Mouse (Mus musculus) heart, postnatal 0 days (tissue): ENCODE measurements around the gene Gm44502. TPM values are rescaled to one million over a fixed set of nuclear protein-coding genes. Genes with fewer than 3 reads are reported as not detected.

Source experiments
- ATAC-seq: fragments of 200-750 bp; cut with Nextera tagmentation; 2 replicates; pipeline ENCODE4 v1.8.0; 2017; ENCODE audit warnings: low read depth, moderate number of reproducible peaks, moderate library complexity; ENCODE audit not compliant: insufficient read depth
- DNase-seq: peaks from one replicate; pipeline ENCODE4 v3.0.0-alpha.2; 2016; ENCODE audit warnings: low spot score
- H3K27ac ChIP-seq: fragments of 300-500 bp; sonication (generic); 2 replicates; pipeline ENCODE4 v1.5.1; 2014; ENCODE audit warnings: low read depth, mild to moderate bottlenecking
- H3K27me3 ChIP-seq: fragments of 300-500 bp; sonication (generic); 2 replicates; pipeline ENCODE4 v1.6.1; 2014; ENCODE audit warnings: low read length, mixed read lengths; ENCODE audit not compliant: control insufficient read depth, insufficient read depth
- H3K36me3 ChIP-seq: fragments of 300-500 bp; sonication (generic); replicated peaks from 2 replicates; pipeline ENCODE4 v1.6.1; 2014; ENCODE audit warnings: low read length, mixed read lengths; ENCODE audit not compliant: control insufficient read depth, insufficient read depth
- H3K4me1 ChIP-seq: fragments of 300-500 bp; sonication (generic); 2 replicates; pipeline ENCODE4 v1.6.1; 2014; ENCODE audit warnings: antibody characterized with exemption; ENCODE audit not compliant: control insufficient read depth, insufficient read depth
- H3K4me2 ChIP-seq: fragments of 300-500 bp; sonication (generic); 2 replicates; pipeline ENCODE4 v1.6.1; 2014; ENCODE audit warnings: low read depth, mild to moderate bottlenecking, low read length, moderate library complexity
- H3K4me3 ChIP-seq: fragments of 300-500 bp; sonication (generic); 2 replicates; pipeline ENCODE4 v1.5.1; 2014; ENCODE audit warnings: low read depth, low read length
- H3K9ac ChIP-seq: fragments of 300-500 bp; sonication (generic); replicated peaks from 2 replicates; pipeline ENCODE4 v1.6.1; 2014; ENCODE audit warnings: low read depth, low read length, mixed read lengths
- H3K9me3 ChIP-seq: fragments of 300-500 bp; sonication (generic); replicated peaks from 2 replicates; pipeline ENCODE4 v1.6.1; 2016; ENCODE audit warnings: low read length; ENCODE audit not compliant: control insufficient read depth
- CTCF ChIP-seq: IDR thresholded peaks from 2 replicates; pipeline ENCODE4 v1.5.1; 2016; ENCODE audit warnings: antibody characterized with exemption, control low read depth, low read depth
- EP300 ChIP-seq: IDR thresholded peaks from 2 replicates; pipeline ENCODE4 v1.6.1; 2016; ENCODE audit warnings: antibody characterized with exemption, low read depth
- WGBS: fragments of 180-500 bp; shearing (Covaris S2); extraction: QIAGEN DNeasy Blood & Tissue Kit; methylation state at CpG from one replicate; pipeline ENCODE4 v1.1.7; 2014; 5-methylcytosine and 5-hydroxymethylcytosine counted together
- polyA plus RNA-seq: library from polyadenylated mRNA; unstranded; fragments of >200 nt; fragmentation: Nextera tagmentation; extraction: Ambion mirVana; gene quantifications from 2 replicates; pipeline ENCODE4 v1.2.1, GENCODE M21; 2015
- total RNA-seq: library from RNA; depleted of rRNA; stranded (reverse); fragments of >200 nt; gene quantifications from 2 replicates; pipeline ENCODE4 v1.2.3, GENCODE M21; 2014; ENCODE audit warnings: low replicate concordance; rRNA removed

Gm44502 gene
- total RNA-seq, result 0.08 and 2.4 TPM in 2 replicates
- 0.80 and 0.82 TPM in 2 replicates for polyA plus RNA-seq

GRCm38 (mm10) chr15:89429352-89430221 lies at the start of gene Gm44502, which contains the start of the genes C730034F03Rik and Chkb:
Gene Gm44502, minus strand, starts transcription at chr15:89429696.
Gene C730034F03Rik, plus strand, starts transcription at chr15:89429589.
Gene Chkb, minus strand, starts transcription at chr15:89429908.
- peak within 1 kb of the TSS; percentile 96 for H3K4me2 ChIP-seq
- peak within 1 kb of the TSS; percentile 82 for H3K4me3 ChIP-seq
- peak; percentile 96 for DNase-seq
- peaks cover 27% of the 10 kb centered on the region for H3K4me1 ChIP-seq
- under 1% methylated on average over 70 of the region's 70 CpGs for WGBS
- ATAC-seq, result peak; percentile 77
- no peaks in the 10 kb centered on the region for H3K27me3 ChIP-seq
- peak within 1 kb of the TSS; percentile 90 for H3K9ac ChIP-seq
- H3K27ac ChIP-seq, result peak within 1 kb of the TSS; percentile 99
- TF ChIP-seq CTCF (no peak), EP300 (peak; percentile 80; the same call in 1 of the 2 replicates)
- no peaks in the 10 kb centered on the region for H3K9me3 ChIP-seq
- H3K36me3 ChIP-seq, result peaks cover 10% of the 10 kb centered on the region

DNA sequence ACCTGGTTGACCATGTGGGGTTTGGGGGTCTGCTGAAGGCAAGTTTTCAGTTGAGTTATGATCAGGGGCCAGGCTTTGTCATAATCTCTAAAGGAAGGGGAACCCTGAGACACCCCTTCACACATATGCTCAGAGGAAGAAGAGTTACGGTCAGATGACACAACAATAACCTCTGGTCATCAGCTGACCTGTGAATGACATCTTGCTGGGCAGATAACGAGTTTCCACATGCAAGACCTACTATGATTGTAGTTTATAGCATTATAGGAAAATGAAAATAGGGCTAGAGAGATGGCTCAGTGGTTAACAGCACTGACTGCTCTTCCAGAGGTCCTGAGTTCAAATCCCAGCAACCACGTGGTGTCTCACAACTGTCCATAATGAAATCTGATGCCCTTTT lies 49.1 kb upstream of the Gm44502 start:
- Histone ChIP-seq H3K9me3 (peaks cover 8% of the 10 kb centered on the region), H3K4me2 (no peak overlapping the region), H3K27me3 (no peaks in the 10 kb centered on the region), H3K4me3 (no peak overlapping the region), H3K4me1 (peaks cover 10% of the 10 kb centered on the region), H3K36me3 (no peaks in the 10 kb centered on the region), H3K27ac (no peak overlapping the region), H3K9ac (no peak overlapping the region)
- no peak for ATAC-seq
- no peak for DNase-seq
- TF ChIP-seq CTCF, result no peak
- TF ChIP-seq EP300, result no peak
- WGBS, result 84% methylated on average over 3 of the region's 3 CpGs

DNA sequence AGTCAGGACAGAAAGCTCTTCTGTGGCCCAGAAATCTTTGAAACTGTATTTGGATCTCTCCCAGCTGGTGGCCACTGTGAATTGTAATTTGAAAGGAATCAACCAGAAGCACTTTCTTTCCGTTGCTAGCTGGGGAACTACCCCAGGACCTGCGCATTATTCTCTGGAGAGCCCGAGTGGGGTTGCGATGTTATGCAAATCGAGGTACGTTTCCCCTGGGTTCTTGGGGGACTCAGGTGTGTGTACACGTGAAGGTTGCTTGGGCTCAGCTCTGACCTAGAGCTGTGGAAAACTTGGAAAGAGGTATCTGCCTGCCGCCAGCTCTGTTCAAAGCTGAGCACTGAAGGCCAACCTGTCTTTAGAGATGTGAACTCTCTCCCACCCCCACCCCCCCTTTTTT lies 48.3 kb upstream of the Gm44502 start:
- Histone ChIP-seq H3K4me1 (peaks cover 10% of the 10 kb centered on the region), H3K4me2 (peak overlapping the region; percentile 4; the same call in 1 of the 2 replicates), H3K9me3 (peaks cover 8% of the 10 kb centered on the region), H3K9ac (no peak overlapping the region), H3K36me3 (no peaks in the 10 kb centered on the region), H3K27ac (peak overlapping the region; percentile 5; the same call in 1 of the 2 replicates), H3K4me3 (no peak overlapping the region), H3K27me3 (no peaks in the 10 kb centered on the region)
- no peak for DNase-seq
- no peak for ATAC-seq
- TF ChIP-seq CTCF (no peak), EP300 (no peak)
- 60% methylated on average over 8 of the region's 8 CpGs for WGBS

GRCm38 (mm10) chr15:89477091-89477491 lies 47.6 kb upstream of the Gm44502 start, which contains the start of gene Arsa:
Gene Arsa, minus strand, starts transcription at chr15:89477425.
- Histone ChIP-seq H3K9me3 (peaks cover 3% of the 10 kb centered on the region), H3K9ac (peak within 1 kb of the TSS; percentile 46), H3K36me3 (no peaks in the 10 kb centered on the region), H3K4me2 (peak within 1 kb of the TSS; percentile 88), H3K4me1 (peaks cover 10% of the 10 kb centered on the region), H3K4me3 (peak within 1 kb of the TSS; percentile 54), H3K27ac (peak within 1 kb of the TSS; percentile 80), H3K27me3 (no peaks in the 10 kb centered on the region)
- TF ChIP-seq CTCF (no peak), EP300 (0 out of 2 replicates have a peak, but pooled peaks have one; percentile 26)
- no peak for ATAC-seq
- 35% methylated on average over 9 of the region's 9 CpGs for WGBS
- DNase-seq, result no peak

- no peaks in the 10 kb centered on the region for H3K9me3 ChIP-seq
- H3K27ac ChIP-seq, result peak overlapping the region; percentile 80
- peak overlapping the region; percentile 54 for H3K4me3 ChIP-seq
- H3K9ac ChIP-seq, result peak overlapping the region; percentile 46
- H3K27me3 ChIP-seq, result no peaks in the 10 kb centered on the region
- H3K4me1 ChIP-seq, result peaks cover 10% of the 10 kb centered on the region
- DNase-seq (no peak), ATAC-seq (no peak; the same call in 1 of the 2 replicates)
- H3K36me3 ChIP-seq, result no peaks in the 10 kb centered on the region
- WGBS, result 8% methylated on average over 5 of the region's 5 CpGs
- peak overlapping the region; percentile 88 for H3K4me2 ChIP-seq
- TF ChIP-seq CTCF (no peak), EP300 (no peak)
These were observed 46.9 kb upstream of the Gm44502 start for GRCm38 (mm10) chr15:89476475-89476815.
